Mouse (Mus musculus) ES-E14 (cell line): ENCODE data around the gene Sdk2.

Experiments
- CHD2 ChIP-seq: IDR thresholded peaks from 2 replicates; pipeline ENCODE4 v1.6.1; 2014; ENCODE audit warnings: mild to moderate bottlenecking, low read depth, low read length, inconsistent platforms
- MAFK ChIP-seq: IDR thresholded peaks from 2 replicates; pipeline ENCODE4 v1.6.1; 2014; ENCODE audit warnings: mild to moderate bottlenecking, low read depth, low read length, inconsistent platforms; ENCODE audit not compliant: insufficient read depth
- ZC3H11A ChIP-seq: IDR thresholded peaks from 2 replicates; pipeline ENCODE4 v1.6.1; 2012; ENCODE audit warnings: low read depth, mild to moderate bottlenecking, inconsistent platforms, low read length, borderline replicate concordance
- ZNF384 ChIP-seq: IDR thresholded peaks from 2 replicates; pipeline ENCODE4 v1.6.1; 2012; ENCODE audit warnings: low read depth, low read length, inconsistent platforms

DNA sequence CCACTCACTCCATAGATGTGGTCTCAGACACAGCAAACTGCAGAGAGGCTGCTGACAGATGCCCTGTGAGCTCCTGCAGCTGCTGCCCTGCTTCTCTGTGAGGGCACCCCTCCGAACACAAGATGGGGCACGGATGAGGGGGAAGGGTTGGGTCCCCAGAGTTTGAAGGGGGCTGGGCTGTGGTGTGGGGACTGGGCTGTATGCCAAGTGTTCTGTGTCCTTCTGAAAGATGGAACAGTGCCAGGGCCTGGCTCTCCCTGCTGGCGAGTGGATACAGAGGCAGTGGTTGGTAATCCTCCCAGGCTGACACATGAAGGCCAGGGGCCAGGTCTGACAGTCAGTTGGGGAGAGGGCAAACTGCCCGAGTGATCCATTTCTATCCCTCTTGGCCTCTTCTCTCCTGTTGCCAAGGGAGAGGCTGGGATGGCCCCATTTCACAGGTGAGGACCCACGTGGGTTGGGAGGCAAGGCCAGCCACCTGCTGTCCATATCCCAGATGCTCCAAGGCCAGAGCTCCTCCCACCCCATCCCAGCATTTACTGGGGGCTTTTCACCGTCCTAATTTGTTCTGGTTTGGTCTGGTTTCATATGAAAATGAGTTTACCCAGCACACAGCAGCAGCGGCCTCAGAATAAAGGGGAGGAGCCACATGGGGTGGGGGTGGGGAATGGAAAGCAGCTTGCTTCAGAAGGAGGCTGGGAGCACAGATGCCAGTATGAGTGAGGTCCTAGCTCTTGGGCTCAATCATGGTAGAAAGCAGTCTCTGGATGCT lies 84.9 kb downstream of the Sdk2 start:
- TF ChIP-seq CHD2 (no peak), ZNF384 (no peak), ZC3H11A (no peak), MAFK (no peak)
